Mouse (Mus musculus): ENCODE measurements around the gene 1700067K01Rik. TPM values are rescaled to one million over a fixed set of nuclear protein-coding genes. Genes with fewer than 3 reads are reported as not detected.
"Not testable (repeated sequence)": the region's sequence is repeated elsewhere in the genome, so short reads cannot be mapped to it uniquely, and the experiment has no call there.

1700067K01Rik gene
- polyA plus RNA-seq, 1 experiment: 3.0 TPM

GRCm38 (mm10) chr8:83999825-84000224 lies 1.5 kb upstream of the 1700067K01Rik start:
- no peak for TF ChIP-seq CTCF (IDR thresholded peaks at IDR 0.05; ENCODE audit: control insufficient read depth, insufficient read depth, low read length)
- no peak for TF ChIP-seq POLR2A (IDR thresholded peaks at IDR 0.05; ENCODE audit: borderline replicate concordance, control insufficient read depth, low read depth, low read length)
- H3K27ac ChIP-seq (ENCODE audit: control insufficient read depth, insufficient read depth, low read depth, low read length, poor library complexity): no peak overlapping the region
- peaks cover 2% of the 10 kb centered on the region; the same call in 1 of the 2 replicates for H3K4me1 ChIP-seq (ENCODE audit: control insufficient read depth, insufficient read depth, low read length)
- H3K4me3 ChIP-seq (replicated peaks; ENCODE audit: control insufficient read depth, low read depth, low read length): no peak overlapping the region
- WGBS: 86% methylated on average over 2 of the region's 2 CpGs

- 81% methylated on average over 12 of the region's 12 CpGs for WGBS
- no peak for TF ChIP-seq POLR2A (IDR thresholded peaks at IDR 0.05; ENCODE audit: borderline replicate concordance, control insufficient read depth, low read depth, low read length)
- TF ChIP-seq CTCF (IDR thresholded peaks at IDR 0.05; ENCODE audit: control insufficient read depth, insufficient read depth, low read length): no peak
- Histone ChIP-seq H3K27ac (ENCODE audit: control insufficient read depth, insufficient read depth, low read depth, low read length, poor library complexity) (no peak overlapping the region), H3K4me3 (replicated peaks; ENCODE audit: control insufficient read depth, low read depth, low read length) (no peak overlapping the region), H3K4me1 (ENCODE audit: control insufficient read depth, insufficient read depth, low read length) (peaks cover 2% of the 10 kb centered on the region; the same call in 1 of the 2 replicates)
These were observed 1.8 kb downstream of the 1700067K01Rik start for GRCm38 (mm10) chr8:84002957-84003611.

GRCm38 (mm10) chr8:84003612-84004246 lies 2.4 kb downstream of the 1700067K01Rik start:
- Histone ChIP-seq H3K4me1 (ENCODE audit: control insufficient read depth, insufficient read depth, low read length) (peaks cover 2% of the 10 kb centered on the region; the same call in 1 of the 2 replicates), H3K4me3 (replicated peaks; ENCODE audit: control insufficient read depth, low read depth, low read length) (no peak overlapping the region), H3K27ac (ENCODE audit: control insufficient read depth, insufficient read depth, low read depth, low read length, poor library complexity) (no peak overlapping the region)

GRCm38 (mm10) chr8:84004533-84005201 lies 3.4 kb downstream of the 1700067K01Rik start:
- 1% methylated on average over 30 of the region's 30 CpGs for WGBS
- no peaks in the 10 kb centered on the region for H3K4me1 ChIP-seq (ENCODE audit: control insufficient read depth, insufficient read depth, low read length)
- H3K27ac ChIP-seq (ENCODE audit: control insufficient read depth, insufficient read depth, low read depth, low read length, poor library complexity): peak overlapping the region; percentile 65
- TF ChIP-seq POLR2A (IDR thresholded peaks at IDR 0.05; ENCODE audit: borderline replicate concordance, control insufficient read depth, low read depth, low read length) (peak; percentile 46; the same call in 1 of the 2 replicates), CTCF (IDR thresholded peaks at IDR 0.05; ENCODE audit: control insufficient read depth, insufficient read depth, low read length) (no peak)
- peak overlapping the region; percentile 79 for H3K4me3 ChIP-seq (replicated peaks; ENCODE audit: control insufficient read depth, low read depth, low read length)

More at GRCm38 (mm10) chr8:84003612-84004246, 2.4 kb downstream of the 1700067K01Rik start:
- WGBS: 66% methylated on average over 6 of the region's 6 CpGs
- no peak for TF ChIP-seq POLR2A (IDR thresholded peaks at IDR 0.05; ENCODE audit: borderline replicate concordance, control insufficient read depth, low read depth, low read length)
- TF ChIP-seq CTCF (IDR thresholded peaks at IDR 0.05; ENCODE audit: control insufficient read depth, insufficient read depth, low read length): no peak

- not testable (repeated sequence) for H3K27ac ChIP-seq (ENCODE audit: control insufficient read depth, insufficient read depth, low read depth, low read length, poor library complexity)
These were observed 4.2 kb downstream of the 1700067K01Rik start for GRCm38 (mm10) chr8:84005502-84005901.

GRCm38 (mm10) chr8:84008362-84008761 lies 7.1 kb downstream of the 1700067K01Rik start:
- Histone ChIP-seq H3K4me1 (ENCODE audit: control insufficient read depth, insufficient read depth, low read length) (no peaks in the 10 kb centered on the region), H3K27ac (ENCODE audit: control insufficient read depth, insufficient read depth, low read depth, low read length, poor library complexity) (no peak overlapping the region), H3K4me3 (replicated peaks; ENCODE audit: control insufficient read depth, low read depth, low read length) (no peak overlapping the region)
- WGBS: 67% methylated on average over 7 of the region's 7 CpGs
- no peak for TF ChIP-seq POLR2A (IDR thresholded peaks at IDR 0.05; ENCODE audit: borderline replicate concordance, control insufficient read depth, low read depth, low read length)
- no peak for TF ChIP-seq CTCF (IDR thresholded peaks at IDR 0.05; ENCODE audit: control insufficient read depth, insufficient read depth, low read length)

More at GRCm38 (mm10) chr8:84005502-84005901, 4.2 kb downstream of the 1700067K01Rik start:
- WGBS: 89% methylated on average over 7 of the region's 7 CpGs
- not testable (repeated sequence) for H3K4me3 ChIP-seq (replicated peaks; ENCODE audit: control insufficient read depth, low read depth, low read length); H3K4me1 ChIP-seq (ENCODE audit: control insufficient read depth, insufficient read depth, low read length)

- Histone ChIP-seq H3K4me3 (replicated peaks; ENCODE audit: control insufficient read depth, low read depth, low read length) (no peak overlapping the region), H3K4me1 (ENCODE audit: control insufficient read depth, insufficient read depth, low read length) (no peaks in the 10 kb centered on the region), H3K27ac (ENCODE audit: control insufficient read depth, insufficient read depth, low read depth, low read length, poor library complexity) (no peak overlapping the region)
- peak; percentile 97 for TF ChIP-seq CTCF (IDR thresholded peaks at IDR 0.05; ENCODE audit: control insufficient read depth, insufficient read depth, low read length)
- TF ChIP-seq POLR2A (IDR thresholded peaks at IDR 0.05; ENCODE audit: borderline replicate concordance, control insufficient read depth, low read depth, low read length): no peak
- 1% methylated on average over 11 of the region's 11 CpGs for WGBS
These were observed 8.6 kb downstream of the 1700067K01Rik start for GRCm38 (mm10) chr8:84009876-84010275.
